Mouse (Mus musculus): ENCODE data around the gene Cd37. TPM values are rescaled to one million over a fixed set of nuclear protein-coding genes. Genes with fewer than 3 reads are reported as not detected.
"Not testable (repeated sequence)": the region's sequence is repeated elsewhere in the genome, so short reads cannot be mapped to it uniquely, and the experiment has no call there.

Cd37 gene
- total RNA-seq (2021): 1 to 10 TPM; 2.8 to 4.4 TPM

GRCm38 (mm10) chr7:45238723-45239496, at the start of gene Cd37:
Gene Cd37 (minus strand): TSS chr7:45239115.
- DNase-seq: peak in 1 of 2 experiments; percentile 29
- intact Hi-C loops (cut with DNase I): no loop called here

- intact Hi-C loops (cut with DNase I): loop anchor here (5.0 kb wide), 1 partner anchor 84 kb away; the partner anchor contains the start of gene Ccdc155
- DNase-seq: no peak
These were observed 47.6 kb upstream of the Cd37 start for GRCm38 (mm10) chr7:45286486-45286885.

- intact Hi-C loops (cut with DNase I): no loop called here
- peak; percentile 79 to 85 for DNase-seq
These were observed 38.3 kb upstream of the Cd37 start, which contains the start of gene Slc6a21 for GRCm38 (mm10) chr7:45277136-45277760. Gene Slc6a21 (plus strand): TSS chr7:45277513.

- DNase-seq: no peak
- intact Hi-C loops (cut with DNase I): no loop called here
These were observed 34.8 kb upstream of the Cd37 start for GRCm38 (mm10) chr7:45273672-45274071.

GRCm38 (mm10) chr7:45272786-45273412, 34.0 kb upstream of the Cd37 start:
- no peak for DNase-seq
- intact Hi-C loops (cut with DNase I): no loop called here

- DNase-seq: no peak
- intact Hi-C loops (cut with DNase I): no loop called here
These were observed 26.6 kb upstream of the Cd37 start for GRCm38 (mm10) chr7:45265518-45265917.

GRCm38 (mm10) chr7:45264348-45264747, 25.4 kb upstream of the Cd37 start:
- intact Hi-C loops (cut with DNase I): no loop called here
- no peak for DNase-seq

- DNase-seq: no peak
- intact Hi-C loops (cut with DNase I): no loop called here
These were observed 24.2 kb upstream of the Cd37 start for GRCm38 (mm10) chr7:45263006-45263607.

GRCm38 (mm10) chr7:45262266-45262665, 23.4 kb upstream of the Cd37 start:
- intact Hi-C loops (cut with DNase I): no loop called here
- no peak for DNase-seq

- DNase-seq: no peak
- intact Hi-C loops (cut with DNase I): no loop called here
These were observed 20.4 kb upstream of the Cd37 start for GRCm38 (mm10) chr7:45259281-45259680.

GRCm38 (mm10) chr7:45257063-45257840, 18.3 kb upstream of the Cd37 start:
- no peak for DNase-seq
- intact Hi-C loops (cut with DNase I): no loop called here

- DNase-seq: peak; percentile 36 to 40
- intact Hi-C loops (cut with DNase I): not testable (repeated sequence)
These were observed 16.9 kb upstream of the Cd37 start for GRCm38 (mm10) chr7:45255822-45256221.

- no peak for DNase-seq
- intact Hi-C loops (cut with DNase I): no loop called here
These were observed 14.9 kb upstream of the Cd37 start for GRCm38 (mm10) chr7:45253806-45254205.

- intact Hi-C loops (cut with DNase I): no loop called here
- no peak for DNase-seq
These were observed 8.8 kb upstream of the Cd37 start for GRCm38 (mm10) chr7:45247666-45248065.

- intact Hi-C loops (cut with DNase I): no loop called here
- no peak for DNase-seq
These were observed 2.5 kb upstream of the Cd37 start for GRCm38 (mm10) chr7:45241389-45241749.

GRCm38 (mm10) chr7:45240633-45241388, 1.9 kb upstream of the Cd37 start, which contains the start of gene Slc6a16:
Gene Slc6a16 (plus strand): TSS chr7:45241085.
- intact Hi-C loops (cut with DNase I): no loop called here
- no peak for DNase-seq

GRCm38 (mm10) chr7:45240109-45240508, 1.2 kb upstream of the Cd37 start:
- intact Hi-C loops (cut with DNase I): no loop called here
- no peak for DNase-seq

- intact Hi-C loops (cut with DNase I): no loop called here
- no peak for DNase-seq
These were observed 892 bp downstream of the Cd37 start for GRCm38 (mm10) chr7:45237747-45238699.

Data from heart, postnatal 36 days (tissue).